Mouse (Mus musculus): Measurements from ENCODE around the gene Itgb4.

Gene Itgb4

GRCm38 (mm10) chr11:115968731-115969405, 5.6 kb upstream of the Itgb4 start:
- CTCF ChIA-PET = no interaction called here

- CTCF ChIA-PET = interaction anchor here (0.5 kb wide), 2 partner anchors 40 to 609 kb away, joined by 3 read pairs; no protein-coding TSS in a partner anchor
Observed at GRCm38 (mm10) chr11:115970006-115970673, 4.4 kb upstream of the Itgb4 start.

GRCm38 (mm10) chr11:115971016-115971415, 3.5 kb upstream of the Itgb4 start:
- CTCF ChIA-PET = interaction anchor here (0.5 kb wide), 1 partner anchor 608 kb away, joined by 3 read pairs; no protein-coding TSS in a partner anchor

GRCm38 (mm10) chr11:115975083-115975420, 543 bp downstream of the Itgb4 start:
- CTCF ChIA-PET = no interaction called here

- CTCF ChIA-PET = no interaction called here
Observed at GRCm38 (mm10) chr11:115975544-115975943, 1.0 kb downstream of the Itgb4 start.

- CTCF ChIA-PET = no interaction called here
Observed at GRCm38 (mm10) chr11:115982472-115982871, 8.0 kb downstream of the Itgb4 start.

GRCm38 (mm10) chr11:115983291-115983690, 8.8 kb downstream of the Itgb4 start:
- CTCF ChIA-PET = interaction anchor here (0.6 kb wide), 1 partner anchor 511 kb away, joined by 3 read pairs; no protein-coding TSS in a partner anchor

GRCm38 (mm10) chr11:115989686-115990085, 15.2 kb downstream of the Itgb4 start:
- CTCF ChIA-PET = no interaction called here

- CTCF ChIA-PET = no interaction called here
Observed at GRCm38 (mm10) chr11:115992098-115992497, 17.6 kb downstream of the Itgb4 start.

GRCm38 (mm10) chr11:115995256-115995655, 20.7 kb downstream of the Itgb4 start:
- CTCF ChIA-PET = no interaction called here

GRCm38 (mm10) chr11:115997047-115997446, 22.5 kb downstream of the Itgb4 start:
- CTCF ChIA-PET = no interaction called here

GRCm38 (mm10) chr11:115997662-115998061, 23.2 kb downstream of the Itgb4 start:
- CTCF ChIA-PET = no interaction called here

GRCm38 (mm10) chr11:115999027-115999426, 24.5 kb downstream of the Itgb4 start:
- CTCF ChIA-PET = no interaction called here

GRCm38 (mm10) chr11:115999538-116000143, 25.1 kb downstream of the Itgb4 start:
- CTCF ChIA-PET = interaction anchor here (0.6 to 1.1 kb wide), 2 partner anchors 59 to 60 kb away, joined by 3 to 8 read pairs; no protein-coding TSS in a partner anchor

- CTCF ChIA-PET = interaction anchor here (0.7 kb wide), 1 partner anchor 8 kb away, joined by 3 read pairs; no protein-coding TSS in a partner anchor
Observed at GRCm38 (mm10) chr11:116000607-116001006, 26.1 kb downstream of the Itgb4 start.

- CTCF ChIA-PET = interaction anchor here (0.7 kb wide), 1 partner anchor 73 kb away, joined by 4 read pairs; no protein-coding TSS in a partner anchor
Observed at GRCm38 (mm10) chr11:116001725-116002124, 27.2 kb downstream of the Itgb4 start.

GRCm38 (mm10) chr11:116002894-116003293, 28.4 kb downstream of the Itgb4 start:
- CTCF ChIA-PET = interaction anchor here (0.8 kb wide), 1 partner anchor 396 kb away, joined by 4 read pairs; no protein-coding TSS in a partner anchor

GRCm38 (mm10) chr11:116004186-116004823, 29.8 kb downstream of the Itgb4 start:
- CTCF ChIA-PET = interaction anchor here (0.7 kb wide), 2 partner anchors 64 to 513 kb away, joined by 3 to 7 read pairs; no protein-coding TSS in a partner anchor

GRCm38 (mm10) chr11:116004840-116005700, 30.6 kb downstream of the Itgb4 start:
- CTCF ChIA-PET = interaction anchor here (0.7 kb wide), 1 partner anchor 65 kb away, joined by 3 read pairs; no protein-coding TSS in a partner anchor

GRCm38 (mm10) chr11:116005701-116006419, 31.4 kb downstream of the Itgb4 start:
- CTCF ChIA-PET = no interaction called here
